Mouse (Mus musculus) midbrain, embryonic 15.5 days (tissue): Measurements from ENCODE around the gene H2-Q6. TPM values are rescaled to one million over a fixed set of nuclear protein-coding genes. Genes with fewer than 3 reads are reported as not detected.
"Not testable (repeated sequence)": the region's sequence is repeated elsewhere in the genome, so short reads cannot be mapped to it uniquely, and the experiment has no call there.

Experiments used
- ATAC-seq: fragments of 200-750 bp; cut with Nextera tagmentation; replicated peaks from 2 replicates; pipeline ENCODE4 v1.8.0; 2017; ENCODE audit warnings: moderate TSS enrichment
- H3K27ac ChIP-seq: fragments of 300-500 bp; sonication (generic); 2 replicates; pipeline ENCODE4 v1.5.1; 2015; ENCODE audit warnings: mild to moderate bottlenecking, inconsistent platforms
- H3K27me3 ChIP-seq: fragments of 300-500 bp; sonication (generic); replicated peaks from 2 replicates; pipeline ENCODE4 v1.6.1; 2015; ENCODE audit warnings: inconsistent platforms
- H3K36me3 ChIP-seq: fragments of 300-500 bp; sonication (generic); replicated peaks from 2 replicates; pipeline ENCODE4 v1.6.1; 2015; ENCODE audit warnings: inconsistent platforms
- H3K4me1 ChIP-seq: fragments of 300-500 bp; sonication (generic); 2 replicates; pipeline ENCODE4 v1.6.1; 2015; ENCODE audit warnings: inconsistent platforms
- H3K4me2 ChIP-seq: fragments of 300-500 bp; sonication (generic); 2 replicates; pipeline ENCODE4 v1.6.1; 2015; ENCODE audit warnings: inconsistent platforms, mild to moderate bottlenecking, moderate library complexity
- H3K4me3 ChIP-seq: fragments of 300-500 bp; sonication (generic); 2 replicates; pipeline ENCODE4 v1.5.1; 2015; ENCODE audit warnings: mild to moderate bottlenecking, inconsistent platforms
- H3K9ac ChIP-seq: fragments of 300-500 bp; sonication (generic); 2 replicates; pipeline ENCODE4 v1.6.1; 2015; ENCODE audit warnings: mild to moderate bottlenecking, inconsistent platforms
- H3K9me3 ChIP-seq: fragments of 300-500 bp; sonication (generic); 2 replicates; pipeline ENCODE4 v1.6.1; 2016; ENCODE audit warnings: inconsistent platforms
- WGBS: fragments of 180-500 bp; shearing (Covaris S2); methylation state at CpG from one replicate; pipeline ENCODE4 v1.1.7; 2015; ENCODE audit warnings: mixed read lengths; 5-methylcytosine and 5-hydroxymethylcytosine counted together
- polyA plus RNA-seq: library from polyadenylated mRNA; unstranded; fragments of >200 nt; fragmentation: Nextera tagmentation; extraction: Ambion mirVana; gene quantifications from 2 replicates; pipeline ENCODE4 v1.2.1, GENCODE M21; 2015

H2-Q6 gene
- polyA plus RNA-seq, 1 experiment from 2014 or later, result 0.89 TPM

GRCm38 (mm10) chr17:35420206-35420810 lies 4.3 kb upstream of the H2-Q6 start:
- H3K4me3 ChIP-seq, ATAC-seq, H3K9ac ChIP-seq, H3K9me3 ChIP-seq, H3K4me1 ChIP-seq, H3K36me3 ChIP-seq, H3K27ac ChIP-seq, H3K4me2 ChIP-seq: not testable (repeated sequence)
- 14% methylated on average over 11 of the region's 11 CpGs for WGBS
- H3K27me3 ChIP-seq, result 0 out of 2 replicates have a peak, but pooled peaks cover 10% of the 10 kb centered on the region

GRCm38 (mm10) chr17:35421331-35421730 lies 3.3 kb upstream of the H2-Q6 start:
- not testable (repeated sequence) for ATAC-seq, H3K36me3 ChIP-seq, H3K27ac ChIP-seq, H3K9ac ChIP-seq, H3K9me3 ChIP-seq, H3K4me2 ChIP-seq, H3K4me3 ChIP-seq, H3K4me1 ChIP-seq
- H3K27me3 ChIP-seq, result peaks cover 18% of the 10 kb centered on the region
- WGBS, result 89% methylated on average over 4 of the region's 4 CpGs

GRCm38 (mm10) chr17:35422360-35422759 lies 2.3 kb upstream of the H2-Q6 start:
- H3K9me3 ChIP-seq, H3K9ac ChIP-seq, H3K27ac ChIP-seq, ATAC-seq, H3K4me2 ChIP-seq, H3K4me3 ChIP-seq, H3K36me3 ChIP-seq, H3K4me1 ChIP-seq: not testable (repeated sequence)
- peaks cover 18% of the 10 kb centered on the region for H3K27me3 ChIP-seq
- WGBS, result 87% methylated on average over 5 of the region's 5 CpGs

GRCm38 (mm10) chr17:35423131-35423810 lies 1.4 kb upstream of the H2-Q6 start:
- not testable (repeated sequence) for H3K4me1 ChIP-seq, H3K4me2 ChIP-seq, H3K4me3 ChIP-seq, H3K36me3 ChIP-seq, H3K9me3 ChIP-seq, ATAC-seq, H3K27ac ChIP-seq, H3K9ac ChIP-seq
- 80% methylated on average over 3 of the region's 3 CpGs for WGBS
- peaks cover 18% of the 10 kb centered on the region for H3K27me3 ChIP-seq

- not testable (repeated sequence) for H3K4me1 ChIP-seq, ATAC-seq, H3K4me2 ChIP-seq, H3K36me3 ChIP-seq, H3K4me3 ChIP-seq, H3K9ac ChIP-seq, H3K9me3 ChIP-seq, H3K27ac ChIP-seq
- WGBS, result 90% methylated on average over 3 of the region's 3 CpGs
- H3K27me3 ChIP-seq, result peaks cover 18% of the 10 kb centered on the region
Measured at GRCm38 (mm10) chr17:35424106-35424505, 544 bp upstream of the H2-Q6 start.

GRCm38 (mm10) chr17:35425474-35425873 lies 824 bp downstream of the H2-Q6 start:
- not testable (repeated sequence) for H3K4me1 ChIP-seq, H3K36me3 ChIP-seq, H3K9me3 ChIP-seq, H3K9ac ChIP-seq, H3K27ac ChIP-seq
- peak; percentile 22; the same call in 1 of the 2 replicates for ATAC-seq
- 13% methylated on average over 28 of the region's 28 CpGs for WGBS
- Histone ChIP-seq H3K4me3 (peak overlapping the region; percentile 39), H3K27me3 (peaks cover 18% of the 10 kb centered on the region), H3K4me2 (peak overlapping the region; percentile 69)

- H3K9me3 ChIP-seq, H3K36me3 ChIP-seq, H3K4me1 ChIP-seq, ATAC-seq, H3K9ac ChIP-seq, H3K27ac ChIP-seq, H3K4me3 ChIP-seq, H3K4me2 ChIP-seq: not testable (repeated sequence)
- WGBS, result 89% methylated on average over 6 of the region's 6 CpGs
- H3K27me3 ChIP-seq, result peaks cover 16% of the 10 kb centered on the region
Measured at GRCm38 (mm10) chr17:35428883-35429282, 4.2 kb downstream of the H2-Q6 start.

GRCm38 (mm10) chr17:35430671-35431070 lies 6.0 kb downstream of the H2-Q6 start:
- not testable (repeated sequence) for H3K27me3 ChIP-seq, H3K9me3 ChIP-seq, H3K4me3 ChIP-seq, H3K9ac ChIP-seq, H3K4me2 ChIP-seq, ATAC-seq, H3K27ac ChIP-seq, H3K36me3 ChIP-seq, H3K4me1 ChIP-seq
- 88% methylated on average over 6 of the region's 6 CpGs for WGBS

- not testable (repeated sequence) for H3K9me3 ChIP-seq, H3K4me3 ChIP-seq, H3K4me2 ChIP-seq, H3K27ac ChIP-seq, ATAC-seq, H3K27me3 ChIP-seq, H3K4me1 ChIP-seq, H3K9ac ChIP-seq, H3K36me3 ChIP-seq
- WGBS, result 86% methylated on average over 3 of the region's 3 CpGs
Measured at GRCm38 (mm10) chr17:35432167-35432566, 7.5 kb downstream of the H2-Q6 start.

- not testable (repeated sequence) for H3K27me3 ChIP-seq, H3K36me3 ChIP-seq, H3K9ac ChIP-seq, ATAC-seq, H3K4me3 ChIP-seq, H3K9me3 ChIP-seq, H3K27ac ChIP-seq, H3K4me1 ChIP-seq, H3K4me2 ChIP-seq
- WGBS, result 10% methylated on average over 8 of the region's 8 CpGs
Measured at GRCm38 (mm10) chr17:35434836-35435235, 10.2 kb downstream of the H2-Q6 start.

- not testable (repeated sequence) for H3K4me2 ChIP-seq, H3K4me1 ChIP-seq, H3K36me3 ChIP-seq, H3K27ac ChIP-seq, H3K9me3 ChIP-seq, H3K9ac ChIP-seq, ATAC-seq, H3K4me3 ChIP-seq
- H3K27me3 ChIP-seq, result peaks cover 11% of the 10 kb centered on the region; the same call in 1 of the 2 replicates
- WGBS, result 77% methylated on average over 3 of the region's 3 CpGs
Measured at GRCm38 (mm10) chr17:35435577-35435976, 10.9 kb downstream of the H2-Q6 start.

- H3K4me2 ChIP-seq, H3K4me1 ChIP-seq, H3K9ac ChIP-seq, H3K4me3 ChIP-seq, H3K9me3 ChIP-seq, ATAC-seq, H3K36me3 ChIP-seq, H3K27ac ChIP-seq: not testable (repeated sequence)
- peaks cover 11% of the 10 kb centered on the region; the same call in 1 of the 2 replicates for H3K27me3 ChIP-seq
- 73% methylated on average over 1 of the region's 1 CpGs for WGBS
Measured at GRCm38 (mm10) chr17:35437386-35437936, 12.8 kb downstream of the H2-Q6 start.

GRCm38 (mm10) chr17:35438395-35438794 lies 13.7 kb downstream of the H2-Q6 start:
- not testable (repeated sequence) for H3K9ac ChIP-seq, H3K4me3 ChIP-seq, H3K4me1 ChIP-seq, ATAC-seq, H3K27ac ChIP-seq, H3K36me3 ChIP-seq, H3K9me3 ChIP-seq
- H3K4me2 ChIP-seq, result peak overlapping the region; percentile 81; the same call in 1 of the 2 replicates
- 93% methylated on average over 3 of the region's 3 CpGs for WGBS
- H3K27me3 ChIP-seq, result peaks cover 11% of the 10 kb centered on the region; the same call in 1 of the 2 replicates
